9 mouse cellular contexts compared by ENCODE assay signal in the genomic region with DNA sequence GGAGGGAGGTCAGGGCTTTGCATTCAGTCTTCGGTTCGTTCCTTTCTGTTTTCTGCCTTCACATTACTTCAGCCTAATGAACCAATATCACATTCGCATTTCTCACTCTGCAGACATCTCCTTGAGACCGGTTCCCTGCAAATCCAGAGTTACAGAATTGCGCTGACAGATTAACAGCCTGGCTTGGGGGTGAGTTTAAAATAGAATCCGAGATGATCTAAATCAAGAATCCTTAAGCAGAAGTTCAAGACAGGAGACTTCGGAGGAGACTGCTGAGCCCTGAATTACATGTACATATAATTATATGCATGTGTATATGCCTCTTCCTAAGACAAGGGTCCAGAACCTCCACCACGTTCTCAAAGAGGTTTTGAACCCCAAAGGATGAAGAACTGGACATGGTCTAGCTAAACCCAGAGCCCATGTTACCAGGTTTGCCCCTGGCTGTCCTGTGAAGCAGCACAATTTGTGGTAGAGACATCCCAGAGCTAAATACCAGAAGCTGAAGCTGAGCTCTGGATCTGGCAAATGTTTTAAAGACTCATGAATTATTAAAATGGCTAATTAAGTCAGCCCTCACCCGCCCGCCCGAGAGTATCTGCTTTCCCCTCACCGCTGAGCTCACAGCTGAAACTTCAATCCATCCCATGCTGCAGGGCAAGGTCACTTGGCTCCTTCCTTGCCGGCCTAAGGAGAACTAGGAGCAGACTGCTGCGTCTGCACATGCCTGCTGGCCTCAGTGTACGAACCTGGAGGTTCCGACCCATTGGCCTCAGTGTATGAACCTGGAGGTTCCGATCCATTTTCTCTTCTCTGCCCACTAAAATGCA. TPM values are rescaled to one million over a fixed set of nuclear protein-coding genes. Genes with fewer than 3 reads are reported as not detected.
A peak's percentile ranks its signal among the peaks of the same experiment; 100 is the strongest.
DNase-seq lines count a peak whose midpoint lies in the region; ATAC-seq and TF ChIP-seq lines count a peak whose summit lies in the region.
"Had no signal": no experiment of that assay in that cellular context is flagged by ENCODE, and none has a peak within 500 bp of the region (broad histone marks: within the 10 kb centered on the region; RNA-seq: fewer than 3 reads in every experiment).

No protein-coding gene starts in this region.

- H3K4me3 ChIP-seq in heart, embryonic 11.5 days (ENCODE audit: low read depth, low read length) = no peak overlapping the region
- no peak overlapping the region for H3K4me3 ChIP-seq in embryonic facial prominence, embryonic 14.5 days (ENCODE audit: low read depth, low read length)
- H3K4me3 ChIP-seq in midbrain, embryonic 15.5 days = no peak overlapping the region
- H3K4me3 ChIP-seq in thymus, adult 2 months (ENCODE audit: control insufficient read depth, insufficient read depth, low read length) = no peak overlapping the region

- WGBS in heart, embryonic 11.5 days (ENCODE audit: insufficient replicate concordance) = 34% methylated on average over 17 of the region's 17 CpGs
- 32% methylated on average over 17 of the region's 17 CpGs for WGBS in embryonic facial prominence, embryonic 14.5 days
- 18% methylated on average over 17 of the region's 17 CpGs for WGBS in midbrain, embryonic 15.5 days
- WGBS in thymus, adult 2 months = 59% methylated on average over 17 of the region's 17 CpGs

- intact Hi-C loops in heart, postnatal 10 days (cut with DNase I) = no loop called here

- peak overlapping the region; percentile 57 for H3K4me2 ChIP-seq in heart, embryonic 11.5 days
- peak overlapping the region; percentile 39 for H3K4me2 ChIP-seq in embryonic facial prominence, embryonic 14.5 days (ENCODE audit: low read depth, low read length)
- H3K4me2 ChIP-seq in midbrain, embryonic 15.5 days = peak overlapping the region; percentile 10; the same call in 1 of the 2 replicates

- ATAC-seq in heart, embryonic 11.5 days (replicated peaks; ENCODE audit: insufficient number of reproducible peaks, low FRiP score, low TSS enrichment) = no peak
- no peak for ATAC-seq in embryonic facial prominence, embryonic 14.5 days (ENCODE audit: low read depth)
- peak; percentile 46 for ATAC-seq in midbrain, embryonic 15.5 days (replicated peaks)
- no peak for ATAC-seq in cerebellum, adult (ENCODE audit: insufficient number of reproducible peaks, low FRiP score, low TSS enrichment)

- TF ChIP-seq POLR2A in thymus, adult 2 months (IDR thresholded peaks at IDR 0.05; ENCODE audit: control insufficient read depth, extremely low read depth, insufficient read depth, low read length, poor library complexity) = no peak

- no peaks in the 10 kb centered on the region for H3K27me3 ChIP-seq in heart, embryonic 11.5 days (ENCODE audit: control insufficient read depth, insufficient read depth, low read length)
- H3K27me3 ChIP-seq in embryonic facial prominence, embryonic 14.5 days (replicated peaks; ENCODE audit: control insufficient read depth, insufficient read depth, low read length) = no peaks in the 10 kb centered on the region
- no peaks in the 10 kb centered on the region for H3K27me3 ChIP-seq in midbrain, embryonic 15.5 days (replicated peaks)
- no peaks in the 10 kb centered on the region for H3K27me3 ChIP-seq in thymus, adult 2 months (ENCODE audit: control insufficient read depth, insufficient read depth, low read length)

- peak overlapping the region; percentile 69; the same call in 1 of the 2 replicates for H3K9ac ChIP-seq in heart, embryonic 11.5 days (ENCODE audit: low read depth, low read length)
- H3K9ac ChIP-seq in embryonic facial prominence, embryonic 14.5 days (ENCODE audit: low read depth, low read length) = peak overlapping the region; percentile 15; the same call in 1 of the 2 replicates
- H3K9ac ChIP-seq in midbrain, embryonic 15.5 days = no peak overlapping the region

- peak overlapping the region; percentile 82 for H3K27ac ChIP-seq in heart, embryonic 11.5 days (ENCODE audit: low read depth, low read length)
- H3K27ac ChIP-seq in embryonic facial prominence, embryonic 14.5 days (replicated peaks; ENCODE audit: low read depth, low read length) = peak overlapping the region; percentile 50
- peak overlapping the region; percentile 39; the same call in 1 of the 2 replicates for H3K27ac ChIP-seq in midbrain, embryonic 15.5 days
- H3K27ac ChIP-seq in thymus, adult 2 months (ENCODE audit: control insufficient read depth, insufficient read depth, low read length) = no peak overlapping the region

- no peaks in the 10 kb centered on the region for H3K9me3 ChIP-seq in heart, embryonic 11.5 days (replicated peaks; ENCODE audit: control insufficient read depth, low read length)
- H3K9me3 ChIP-seq in embryonic facial prominence, embryonic 14.5 days (ENCODE audit: control insufficient read depth, low read length) = no peaks in the 10 kb centered on the region
- no peaks in the 10 kb centered on the region for H3K9me3 ChIP-seq in midbrain, embryonic 15.5 days

- TF ChIP-seq CTCF in thymus, adult 2 months (IDR thresholded peaks at IDR 0.05; ENCODE audit: borderline replicate concordance, control insufficient read depth, extremely low read depth, insufficient read depth, low read length, poor library complexity) = no peak

- peaks cover 26% of the 10 kb centered on the region for H3K4me1 ChIP-seq in heart, embryonic 11.5 days (ENCODE audit: control insufficient read depth, insufficient read depth, low read length)
- H3K4me1 ChIP-seq in embryonic facial prominence, embryonic 14.5 days (ENCODE audit: control insufficient read depth, insufficient read depth, low read length) = peaks cover 27% of the 10 kb centered on the region
- peaks cover 39% of the 10 kb centered on the region for H3K4me1 ChIP-seq in midbrain, embryonic 15.5 days
- H3K4me1 ChIP-seq in thymus, adult 2 months (replicated peaks; ENCODE audit: control insufficient read depth, insufficient read depth, low read length) = peaks cover 26% of the 10 kb centered on the region

- DNase-seq in heart, postnatal 10 days = no peak
- peak; percentile 17 for DNase-seq in embryonic facial prominence, embryonic 14.5 days (ENCODE audit: low spot score)
- DNase-seq in kidney, adult 11 months = peak; percentile 48
- no peak for DNase-seq in thymus, adult 2 months
- DNase-seq in B cell, adult 2 months = no peak

- no peaks in the 10 kb centered on the region for H3K36me3 ChIP-seq in heart, embryonic 11.5 days (ENCODE audit: control insufficient read depth, insufficient read depth, low read length)
- H3K36me3 ChIP-seq in embryonic facial prominence, embryonic 14.5 days (ENCODE audit: control insufficient read depth, insufficient read depth, low read length) = no peaks in the 10 kb centered on the region
- H3K36me3 ChIP-seq in midbrain, embryonic 15.5 days (replicated peaks) = no peaks in the 10 kb centered on the region
- no peaks in the 10 kb centered on the region for H3K36me3 ChIP-seq in thymus, adult 2 months (ENCODE audit: control insufficient read depth, insufficient read depth, low read length)

RNA-seq across cellular contexts. Expression of gene Calm2, which starts 14.1 kb away (rescaled TPM):
- 724 and 789 TPM in 2 replicates for polyA plus RNA-seq in heart, embryonic 11.5 days (2014; fragmentation: Nextera tagmentation; extraction: Ambion mirVana)
- total RNA-seq in heart, postnatal 10 days (2021) = 100 to 1,000 TPM; 247 to 257 TPM
- polyA plus RNA-seq in embryonic facial prominence, embryonic 14.5 days (2014; fragmentation: Nextera tagmentation; extraction: Ambion mirVana) = 1,001 and 1,028 TPM in 2 replicates
- polyA plus RNA-seq in midbrain, embryonic 15.5 days (2015; fragmentation: Nextera tagmentation; extraction: Ambion mirVana) = 1,861 and 1,975 TPM in 2 replicates
- polyA plus RNA-seq in thymus, adult 2 months (2012; rRNA removed) = 57.1 and 57.3 TPM in 2 replicates

RNA-seq across cellular contexts. Expression of gene Stpg4, which starts 33.3 kb away (rescaled TPM):
- not detected in 2 replicates for polyA plus RNA-seq in heart, embryonic 11.5 days (2014; fragmentation: Nextera tagmentation; extraction: Ambion mirVana)
- total RNA-seq in heart, postnatal 10 days (2021) = not detected
- polyA plus RNA-seq in embryonic facial prominence, embryonic 14.5 days (2014; fragmentation: Nextera tagmentation; extraction: Ambion mirVana) = not detected in 2 replicates
- polyA plus RNA-seq in midbrain, embryonic 15.5 days (2015; fragmentation: Nextera tagmentation; extraction: Ambion mirVana) = 0.42 and 0.54 TPM in 2 replicates
- polyA plus RNA-seq in thymus, adult 2 months (2012; rRNA removed) = 0.24 TPM in 1 of 2 replicates, not detected in the other
- polyA plus RNA-seq: C2C12 had no signal

Comparison
In these comparisons a context has a peak if more than half of its experiments do, and no peak if none do; other contexts are left out.
1. DNase-seq: peak in embryonic facial prominence, embryonic 14.5 days (single experiment) and kidney, adult 11 months (single experiment); none in heart, postnatal 10 days (0 of 2), thymus, adult 2 months (single experiment) and B cell, adult 2 months (0 of 2).
2. RNA of gene Calm2, which starts 14.1 kb away (polyA plus RNA-seq): 1,861 to 1,975 TPM in midbrain, embryonic 15.5 days, 1,001 to 1,028 TPM in embryonic facial prominence, embryonic 14.5 days and 724 to 789 TPM in heart, embryonic 11.5 days; 57.1 to 57.3 TPM in thymus, adult 2 months; every median in the first group is over 10 times any median in the second.
3. Peak in every context shown above with its lines, with median percentiles within 50 percentile points of each other: H3K4me2 ChIP-seq.